Mouse (Mus musculus) neural tube, embryonic 14.5 days (tissue): ENCODE measurements at regions not wholly inside any gene's neighbourhood (a gene's known extent, or its start where the extent isn't known, plus 50 kb on each side); places are given as distances from the start of the nearest gene placed in this dataset.

Source experiments
- ATAC-seq: fragments of 200-750 bp; cut with Nextera tagmentation; 2 replicates; pipeline ENCODE4 v1.8.0; 2017; ENCODE audit warnings: low read depth, mild to moderate bottlenecking, moderate TSS enrichment, moderate library complexity
- H3K27ac ChIP-seq: fragments of 300-500 bp; sonication (generic); 2 replicates; pipeline ENCODE4 v1.5.1; 2014; ENCODE audit warnings: low read depth, mild to moderate bottlenecking, control low read depth, low read length, moderate library complexity, mixed read lengths
- H3K27me3 ChIP-seq: fragments of 300-500 bp; sonication (generic); 2 replicates; pipeline ENCODE4 v1.6.1; 2014; ENCODE audit warnings: low read length; ENCODE audit not compliant: control insufficient read depth, insufficient read depth
- H3K36me3 ChIP-seq: fragments of 300-500 bp; sonication (generic); 2 replicates; pipeline ENCODE4 v1.6.1; 2014; ENCODE audit warnings: low read length, mixed read lengths; ENCODE audit not compliant: control insufficient read depth, insufficient read depth
- H3K4me1 ChIP-seq: fragments of 300-500 bp; sonication (generic); 2 replicates; pipeline ENCODE4 v1.6.1; 2014; ENCODE audit warnings: low read length; ENCODE audit not compliant: control insufficient read depth, insufficient read depth
- H3K4me2 ChIP-seq: fragments of 300-500 bp; sonication (generic); 2 replicates; pipeline ENCODE4 v1.6.1; 2014; ENCODE audit warnings: mild to moderate bottlenecking, low read depth, low read length, control low read depth
- H3K4me3 ChIP-seq: fragments of 300-500 bp; sonication (generic); 2 replicates; pipeline ENCODE4 v1.5.1; 2014; ENCODE audit warnings: low read depth, low read length, control low read depth, mixed read lengths
- H3K9ac ChIP-seq: fragments of 300-500 bp; sonication (generic); replicated peaks from 2 replicates; pipeline ENCODE4 v1.6.1; 2014; ENCODE audit warnings: low read depth, mild to moderate bottlenecking, control low read depth, low read length, mixed read lengths
- H3K9me3 ChIP-seq: fragments of 300-500 bp; sonication (generic); 2 replicates; pipeline ENCODE4 v1.6.1; 2016; ENCODE audit warnings: low read length; ENCODE audit not compliant: control insufficient read depth
- WGBS: fragments of 180-500 bp; shearing (Covaris S2); extraction: QIAGEN DNeasy Blood & Tissue Kit; methylation state at CpG from one replicate; pipeline ENCODE4 v1.1.7; 2014; 5-methylcytosine and 5-hydroxymethylcytosine counted together

DNA sequence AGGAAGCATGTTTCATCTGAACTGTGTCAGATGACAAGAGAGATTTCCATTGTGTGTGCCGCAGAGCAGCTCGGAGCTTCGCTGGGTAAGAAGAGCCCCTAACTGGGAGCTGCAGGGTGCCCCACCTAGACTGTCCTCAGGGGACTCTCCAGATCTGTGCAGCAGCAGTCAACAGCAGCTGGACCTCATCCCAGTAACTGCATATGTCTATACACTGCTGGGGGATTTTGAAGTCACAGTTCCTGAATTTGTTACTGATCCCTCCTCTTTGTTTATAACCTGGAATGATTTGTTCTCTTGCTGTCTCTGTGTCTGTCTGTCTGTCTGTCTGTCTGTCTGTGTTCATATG is 249.6 kb downstream of the Ttll7 start:
- peak overlapping the region; percentile 53; the same call in 1 of the 2 replicates for H3K27ac ChIP-seq
- no peaks in the 10 kb centered on the region for H3K9me3 ChIP-seq
- no peak overlapping the region for H3K4me2 ChIP-seq
- no peaks in the 10 kb centered on the region for H3K36me3 ChIP-seq
- peaks cover 38% of the 10 kb centered on the region for H3K4me1 ChIP-seq
- no peak overlapping the region for H3K9ac ChIP-seq
- no peak overlapping the region for H3K4me3 ChIP-seq
- 18% methylated on average over 3 of the region's 3 CpGs for WGBS
- H3K27me3 ChIP-seq: no peaks in the 10 kb centered on the region
- ATAC-seq: no peak

DNA sequence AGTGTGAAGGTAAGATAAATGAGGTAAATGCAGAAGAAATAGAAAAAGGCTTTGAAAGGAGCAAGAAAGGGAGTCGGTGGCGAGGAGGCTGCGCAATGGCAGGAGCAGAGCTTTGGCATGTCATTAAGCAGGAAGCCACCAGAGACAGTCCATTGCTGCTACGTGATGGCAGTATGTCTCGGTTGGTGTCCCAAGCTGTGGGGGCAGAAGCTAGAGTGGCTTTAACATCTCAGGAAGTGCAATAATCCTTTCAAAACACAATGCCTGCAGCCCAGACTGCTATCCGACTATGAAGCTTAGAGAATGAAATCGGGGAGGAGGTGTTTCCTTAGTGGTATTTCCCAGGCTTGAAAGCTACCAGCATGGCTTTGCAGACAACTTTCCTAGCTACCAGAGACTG is 251.3 kb downstream of the Ttll7 start:
- no peak overlapping the region for H3K4me3 ChIP-seq
- 21% methylated on average over 7 of the region's 7 CpGs for WGBS
- 0 out of 2 replicates have a peak, but pooled peaks have one; percentile 32 for ATAC-seq
- H3K4me2 ChIP-seq: peak overlapping the region; percentile 11; the same call in 1 of the 2 replicates
- no peak overlapping the region for H3K9ac ChIP-seq
- H3K36me3 ChIP-seq: no peaks in the 10 kb centered on the region
- no peaks in the 10 kb centered on the region for H3K27me3 ChIP-seq
- peaks cover 28% of the 10 kb centered on the region for H3K4me1 ChIP-seq
- H3K9me3 ChIP-seq: no peaks in the 10 kb centered on the region
- H3K27ac ChIP-seq: peak overlapping the region; percentile 45

DNA sequence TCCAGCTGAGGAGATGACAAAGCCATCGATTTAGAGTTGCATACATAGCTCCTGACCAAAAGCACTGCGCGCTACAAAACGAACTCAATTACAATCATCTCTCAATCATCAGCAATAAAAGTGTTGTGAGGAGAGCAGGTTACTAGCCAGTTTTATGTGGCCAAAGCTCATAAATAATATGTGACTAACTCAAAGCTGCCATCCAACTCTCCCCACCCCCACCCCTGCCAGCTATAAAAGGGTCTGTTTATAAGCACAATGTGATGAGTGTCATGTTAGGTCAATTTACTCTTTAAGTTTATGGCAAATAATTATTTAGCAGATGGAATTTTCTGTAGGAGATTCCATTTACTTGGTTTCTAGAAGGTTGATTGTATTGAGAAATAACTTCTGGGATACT is 265.4 kb downstream of the Ttll7 start:
- Histone ChIP-seq H3K4me1 (no peaks in the 10 kb centered on the region), H3K36me3 (no peaks in the 10 kb centered on the region), H3K27me3 (no peaks in the 10 kb centered on the region), H3K9ac (no peak overlapping the region), H3K4me3 (no peak overlapping the region), H3K4me2 (no peak overlapping the region), H3K27ac (no peak overlapping the region), H3K9me3 (no peaks in the 10 kb centered on the region)
- ATAC-seq: no peak
- 68% methylated on average over 4 of the region's 4 CpGs for WGBS

- no peak overlapping the region for H3K27ac ChIP-seq
- H3K4me1 ChIP-seq: no peaks in the 10 kb centered on the region
- H3K4me2 ChIP-seq: no peak overlapping the region
- H3K36me3 ChIP-seq: no peaks in the 10 kb centered on the region
- no peak overlapping the region for H3K9ac ChIP-seq
- H3K9me3 ChIP-seq: no peaks in the 10 kb centered on the region
- no peaks in the 10 kb centered on the region for H3K27me3 ChIP-seq
- H3K4me3 ChIP-seq: no peak overlapping the region
- ATAC-seq: no peak
- 71% methylated on average over 5 of the region's 5 CpGs for WGBS
Measured at GRCm38 (mm10) chr3:147118092-147118491, 265.9 kb downstream of the Ttll7 start.

GRCm38 (mm10) chr3:147118622-147119021 is 266.5 kb downstream of the Ttll7 start:
- Histone ChIP-seq H3K9ac (no peak overlapping the region), H3K27ac (no peak overlapping the region), H3K36me3 (no peaks in the 10 kb centered on the region), H3K4me1 (no peaks in the 10 kb centered on the region), H3K9me3 (no peaks in the 10 kb centered on the region), H3K4me3 (no peak overlapping the region), H3K4me2 (no peak overlapping the region), H3K27me3 (no peaks in the 10 kb centered on the region)
- no peak for ATAC-seq
- WGBS: 97% methylated on average over 6 of the region's 6 CpGs

- H3K27ac ChIP-seq: no peak overlapping the region
- no peak overlapping the region for H3K9ac ChIP-seq
- no peaks in the 10 kb centered on the region for H3K27me3 ChIP-seq
- ATAC-seq: no peak
- H3K36me3 ChIP-seq: no peaks in the 10 kb centered on the region
- 83% methylated on average over 6 of the region's 6 CpGs for WGBS
- no peak overlapping the region for H3K4me3 ChIP-seq
- H3K4me1 ChIP-seq: no peaks in the 10 kb centered on the region
- H3K9me3 ChIP-seq: no peaks in the 10 kb centered on the region
- H3K4me2 ChIP-seq: no peak overlapping the region
Measured at GRCm38 (mm10) chr3:147121826-147122225, 269.7 kb downstream of the Ttll7 start.

DNA sequence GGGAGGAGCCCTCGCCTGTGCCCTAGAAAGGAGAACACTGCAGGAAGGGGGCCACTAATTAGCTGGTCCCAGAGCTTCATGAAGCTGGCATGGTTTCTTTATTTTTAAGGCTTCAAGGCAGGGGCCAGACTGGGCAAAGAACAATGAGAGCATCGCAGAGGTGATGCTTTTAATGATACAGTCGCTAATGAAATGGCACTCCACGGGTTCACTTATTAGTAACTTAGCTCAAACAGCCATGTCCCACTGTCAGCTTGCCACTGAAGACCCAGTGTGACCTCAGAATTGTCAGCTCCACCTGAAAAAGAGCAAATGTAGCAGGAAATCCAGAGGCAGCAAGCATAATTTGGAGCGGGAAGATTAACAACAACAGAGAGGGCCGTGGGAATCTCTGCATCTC is 275.6 kb downstream of the Ttll7 start:
- 81% methylated on average over 6 of the region's 6 CpGs for WGBS

GRCm38 (mm10) chr3:147132830-147133229 is 280.7 kb downstream of the Ttll7 start:
- ATAC-seq: no peak

More for the DNA sequence above, 275.6 kb downstream of the Ttll7 start:
- Histone ChIP-seq H3K36me3 (no peaks in the 10 kb centered on the region), H3K4me2 (no peak overlapping the region), H3K27ac (no peak overlapping the region), H3K4me3 (no peak overlapping the region), H3K9ac (no peak overlapping the region), H3K4me1 (no peaks in the 10 kb centered on the region), H3K27me3 (no peaks in the 10 kb centered on the region), H3K9me3 (no peaks in the 10 kb centered on the region)
- no peak for ATAC-seq

DNA sequence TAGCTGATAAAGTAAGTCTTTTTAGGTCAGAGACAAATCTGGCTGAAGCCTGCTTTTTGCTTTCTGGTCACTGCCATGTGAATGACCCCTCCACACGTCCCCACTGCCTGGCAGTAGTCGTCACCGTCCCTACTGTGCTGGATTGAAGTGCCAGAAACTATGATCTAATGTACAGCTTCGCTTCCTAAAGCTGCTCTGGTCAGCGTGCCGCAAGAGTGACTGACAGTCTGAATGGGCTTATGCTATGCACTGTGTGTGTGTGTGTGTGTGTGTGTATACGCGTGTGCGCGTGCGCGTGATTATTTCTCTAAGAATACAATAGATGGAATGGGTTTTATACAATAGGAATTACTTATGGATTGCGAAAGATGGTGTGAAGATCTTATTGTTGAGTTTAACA is 281.2 kb downstream of the Ttll7 start:
- H3K9ac ChIP-seq: no peak overlapping the region
- no peaks in the 10 kb centered on the region for H3K27me3 ChIP-seq
- no peak overlapping the region for H3K27ac ChIP-seq
- H3K9me3 ChIP-seq: no peaks in the 10 kb centered on the region
- H3K4me1 ChIP-seq: no peaks in the 10 kb centered on the region
- no peak for ATAC-seq
- no peak overlapping the region for H3K4me3 ChIP-seq
- no peaks in the 10 kb centered on the region for H3K36me3 ChIP-seq
- no peak overlapping the region for H3K4me2 ChIP-seq
- 91% methylated on average over 13 of the region's 13 CpGs for WGBS

More at GRCm38 (mm10) chr3:147132830-147133229, 280.7 kb downstream of the Ttll7 start:
- no peak overlapping the region for H3K4me3 ChIP-seq
- no peaks in the 10 kb centered on the region for H3K9me3 ChIP-seq
- H3K4me1 ChIP-seq: no peaks in the 10 kb centered on the region
- no peaks in the 10 kb centered on the region for H3K36me3 ChIP-seq
- H3K9ac ChIP-seq: no peak overlapping the region
- WGBS: 77% methylated on average over 13 of the region's 13 CpGs
- H3K27me3 ChIP-seq: no peaks in the 10 kb centered on the region
- no peak overlapping the region for H3K4me2 ChIP-seq
- no peak overlapping the region for H3K27ac ChIP-seq

DNA sequence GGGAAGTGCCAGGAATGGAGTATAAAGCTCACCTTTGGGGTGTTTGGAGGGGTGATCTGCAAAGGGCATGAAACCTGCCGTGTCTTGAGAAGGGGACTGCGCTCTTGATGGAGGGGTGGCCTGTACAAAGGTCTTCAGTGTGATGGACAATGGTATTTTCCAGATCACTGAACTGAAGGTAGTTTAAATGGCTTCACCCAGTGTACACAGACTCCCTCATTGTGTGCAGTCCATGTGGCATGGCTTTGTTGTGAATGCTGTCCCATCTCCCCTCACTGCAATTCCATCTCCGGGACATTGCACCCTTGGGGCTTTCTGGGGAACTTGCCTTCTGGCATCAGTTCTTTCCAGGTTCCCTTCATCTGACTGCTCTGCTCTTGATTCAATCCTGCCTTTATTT is 288.2 kb downstream of the Ttll7 start:
- 44% methylated on average over 3 of the region's 3 CpGs for WGBS
- Histone ChIP-seq H3K27ac (no peak overlapping the region), H3K36me3 (no peaks in the 10 kb centered on the region), H3K4me3 (no peak overlapping the region), H3K4me2 (no peak overlapping the region), H3K9me3 (no peaks in the 10 kb centered on the region), H3K4me1 (no peaks in the 10 kb centered on the region), H3K9ac (no peak overlapping the region), H3K27me3 (no peaks in the 10 kb centered on the region)
- ATAC-seq: no peak
